Mouse (Mus musculus): ENCODE measurements around the gene Peli2. TPM values are rescaled to one million over a fixed set of nuclear protein-coding genes. Genes with fewer than 3 reads are reported as not detected.

The Peli2 gene
- polyA plus RNA-seq, 1 experiment from 2014 or later, result 3.1 TPM

DNA sequence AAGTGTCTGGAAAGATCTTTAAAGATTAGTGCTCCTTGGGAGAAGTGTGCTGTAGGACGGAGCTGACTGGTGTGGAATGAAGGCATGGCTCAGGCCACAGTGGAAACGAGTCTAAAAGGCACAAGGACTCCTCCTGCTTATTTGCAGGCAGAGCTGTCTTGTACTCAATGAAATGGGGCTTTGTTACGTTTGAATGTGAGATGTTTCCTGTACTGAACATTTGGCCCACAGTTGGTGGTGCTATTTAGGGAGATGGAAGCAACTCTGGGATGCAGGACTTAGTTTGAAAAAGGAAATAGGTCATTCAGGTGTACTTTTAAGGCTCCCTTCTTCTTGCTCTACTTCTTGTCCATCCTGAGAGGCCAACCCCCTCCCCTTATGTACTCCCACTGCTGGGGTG, 192.6 kb downstream of the Peli2 start:
- H3K4me3 ChIP-seq (ENCODE audit: low read depth, low read length), result no peak overlapping the region
- no peak for ATAC-seq (replicated peaks; ENCODE audit: low FRiP score)
- no peak overlapping the region for H3K27ac ChIP-seq (ENCODE audit: low read depth, low read length)
- 56% methylated on average over 3 of the region's 3 CpGs for WGBS
- H3K9ac ChIP-seq (ENCODE audit: low read depth, low read length), result no peak overlapping the region
- H3K9me3 ChIP-seq (ENCODE audit: control insufficient read depth, low read length), result no peaks in the 10 kb centered on the region
- no peak for DNase-seq (ENCODE audit: low spot score)
- no peaks in the 10 kb centered on the region for H3K27me3 ChIP-seq (replicated peaks; ENCODE audit: control insufficient read depth, insufficient read depth, low read length)
- H3K4me1 ChIP-seq (replicated peaks; ENCODE audit: control insufficient read depth, insufficient read depth, low read length), result no peaks in the 10 kb centered on the region
- H3K4me2 ChIP-seq, result no peak overlapping the region
- no peaks in the 10 kb centered on the region for H3K36me3 ChIP-seq (ENCODE audit: control insufficient read depth, insufficient read depth, low read length)

GRCm38 (mm10) chr14:48316396-48316795, 195.8 kb downstream of the Peli2 start:
- H3K9me3 ChIP-seq (ENCODE audit: control insufficient read depth, low read length), result no peaks in the 10 kb centered on the region
- ATAC-seq (replicated peaks; ENCODE audit: low FRiP score) (no peak), DNase-seq (ENCODE audit: low spot score) (no peak)
- no peak overlapping the region for H3K4me3 ChIP-seq (ENCODE audit: low read depth, low read length)
- H3K4me1 ChIP-seq (replicated peaks; ENCODE audit: control insufficient read depth, insufficient read depth, low read length), result no peaks in the 10 kb centered on the region
- H3K9ac ChIP-seq (ENCODE audit: low read depth, low read length), result no peak overlapping the region
- no peaks in the 10 kb centered on the region for H3K36me3 ChIP-seq (ENCODE audit: control insufficient read depth, insufficient read depth, low read length)
- no peak overlapping the region for H3K27ac ChIP-seq (ENCODE audit: low read depth, low read length)
- no peaks in the 10 kb centered on the region for H3K27me3 ChIP-seq (replicated peaks; ENCODE audit: control insufficient read depth, insufficient read depth, low read length)
- WGBS, result 50% methylated on average over 8 of the region's 8 CpGs
- H3K4me2 ChIP-seq, result no peak overlapping the region

- Histone ChIP-seq H3K27me3 (replicated peaks; ENCODE audit: control insufficient read depth, insufficient read depth, low read length) (no peaks in the 10 kb centered on the region), H3K36me3 (ENCODE audit: control insufficient read depth, insufficient read depth, low read length) (no peaks in the 10 kb centered on the region), H3K4me1 (replicated peaks; ENCODE audit: control insufficient read depth, insufficient read depth, low read length) (no peaks in the 10 kb centered on the region), H3K27ac (ENCODE audit: low read depth, low read length) (no peak overlapping the region), H3K4me3 (ENCODE audit: low read depth, low read length) (no peak overlapping the region), H3K4me2 (no peak overlapping the region), H3K9ac (ENCODE audit: low read depth, low read length) (no peak overlapping the region), H3K9me3 (ENCODE audit: control insufficient read depth, low read length) (no peaks in the 10 kb centered on the region)
- no peak for ATAC-seq (replicated peaks; ENCODE audit: low FRiP score)
- 78% methylated on average over 18 of the region's 18 CpGs for WGBS
- no peak for DNase-seq (ENCODE audit: low spot score)
Observed at GRCm38 (mm10) chr14:48323771-48324459, 203.3 kb downstream of the Peli2 start.

- Histone ChIP-seq H3K4me3 (ENCODE audit: low read depth, low read length) (no peak overlapping the region), H3K27me3 (replicated peaks; ENCODE audit: control insufficient read depth, insufficient read depth, low read length) (no peaks in the 10 kb centered on the region)
- 82% methylated on average over 4 of the region's 4 CpGs for WGBS
Observed at GRCm38 (mm10) chr14:48324460-48324850, 203.8 kb downstream of the Peli2 start.

GRCm38 (mm10) chr14:48327746-48328145, 207.1 kb downstream of the Peli2 start:
- no peaks in the 10 kb centered on the region for H3K4me1 ChIP-seq (replicated peaks; ENCODE audit: control insufficient read depth, insufficient read depth, low read length)
- H3K27ac ChIP-seq (ENCODE audit: low read depth, low read length), result no peak overlapping the region
- H3K27me3 ChIP-seq (replicated peaks; ENCODE audit: control insufficient read depth, insufficient read depth, low read length), result no peaks in the 10 kb centered on the region
- H3K9me3 ChIP-seq (ENCODE audit: control insufficient read depth, low read length), result no peaks in the 10 kb centered on the region
- no peak for ATAC-seq (replicated peaks; ENCODE audit: low FRiP score)
- H3K4me2 ChIP-seq, result no peak overlapping the region
- no peak overlapping the region for H3K9ac ChIP-seq (ENCODE audit: low read depth, low read length)
- H3K36me3 ChIP-seq (ENCODE audit: control insufficient read depth, insufficient read depth, low read length), result no peaks in the 10 kb centered on the region
- WGBS, result 57% methylated on average over 3 of the region's 3 CpGs
- no peak overlapping the region for H3K4me3 ChIP-seq (ENCODE audit: low read depth, low read length)
- DNase-seq (ENCODE audit: low spot score), result no peak

More at GRCm38 (mm10) chr14:48324460-48324850, 203.8 kb downstream of the Peli2 start:
- Histone ChIP-seq H3K4me1 (replicated peaks; ENCODE audit: control insufficient read depth, insufficient read depth, low read length) (no peaks in the 10 kb centered on the region), H3K27ac (ENCODE audit: low read depth, low read length) (no peak overlapping the region), H3K9ac (ENCODE audit: low read depth, low read length) (no peak overlapping the region), H3K9me3 (ENCODE audit: control insufficient read depth, low read length) (no peaks in the 10 kb centered on the region), H3K4me2 (no peak overlapping the region), H3K36me3 (ENCODE audit: control insufficient read depth, insufficient read depth, low read length) (no peaks in the 10 kb centered on the region)
- no peak for ATAC-seq (replicated peaks; ENCODE audit: low FRiP score)
- no peak for DNase-seq (ENCODE audit: low spot score)

DNA sequence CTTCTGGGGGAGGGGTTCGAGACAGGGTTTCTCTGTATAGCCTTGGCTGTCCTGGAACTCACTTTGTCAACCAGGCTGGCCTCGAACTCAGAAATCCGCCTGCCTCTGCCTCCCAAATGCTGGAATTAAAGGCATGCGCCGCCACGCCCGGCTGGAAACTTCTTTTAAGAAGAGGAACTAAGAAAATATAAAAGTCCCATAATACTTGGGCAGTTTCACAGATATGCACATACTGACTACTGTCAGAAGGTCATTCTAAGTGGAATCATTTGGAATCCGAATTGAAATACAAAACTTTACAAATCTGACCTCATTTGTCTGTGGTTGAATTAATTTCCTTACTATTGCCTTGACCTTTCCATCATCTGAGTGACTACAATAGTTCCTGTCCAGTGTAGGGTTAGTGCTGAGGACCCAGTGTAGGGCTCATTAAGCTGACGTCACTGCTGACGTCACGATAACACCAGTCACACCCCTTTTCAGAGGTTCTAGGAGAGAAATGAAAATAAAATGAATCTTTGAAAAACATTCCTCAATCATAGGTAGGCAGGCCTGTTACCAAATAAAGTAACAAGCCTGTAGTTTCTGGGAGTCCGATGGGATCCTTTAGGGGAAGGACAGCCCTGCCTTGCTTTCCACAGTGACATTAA, 209.2 kb downstream of the Peli2 start:
- DNase-seq (ENCODE audit: low spot score), result no peak
- no peaks in the 10 kb centered on the region for H3K36me3 ChIP-seq (ENCODE audit: control insufficient read depth, insufficient read depth, low read length)
- no peak for ATAC-seq (replicated peaks; ENCODE audit: low FRiP score)
- H3K9me3 ChIP-seq (ENCODE audit: control insufficient read depth, low read length), result no peaks in the 10 kb centered on the region
- H3K27me3 ChIP-seq (replicated peaks; ENCODE audit: control insufficient read depth, insufficient read depth, low read length), result no peaks in the 10 kb centered on the region
- 80% methylated on average over 12 of the region's 12 CpGs for WGBS
- no peak overlapping the region for H3K4me2 ChIP-seq
- H3K27ac ChIP-seq (ENCODE audit: low read depth, low read length), result no peak overlapping the region
- no peak overlapping the region for H3K4me3 ChIP-seq (ENCODE audit: low read depth, low read length)
- H3K9ac ChIP-seq (ENCODE audit: low read depth, low read length), result no peak overlapping the region
- H3K4me1 ChIP-seq (replicated peaks; ENCODE audit: control insufficient read depth, insufficient read depth, low read length), result no peaks in the 10 kb centered on the region

Data from liver, embryonic 11.5 days (tissue).